Mouse (Mus musculus): ENCODE data around the gene Grik3. TPM values are rescaled to one million over a fixed set of nuclear protein-coding genes. Genes with fewer than 3 reads are reported as not detected.

The Grik3 gene
- total RNA-seq, 4 experiments from 2014 or later, result 0.20 to 0.47 (median 0.31) TPM

- DNase-seq (ENCODE audit: low spot score), result no peak
Observed at GRCm38 (mm10) chr4:125718429-125719140, 228.1 kb downstream of the Grik3 start.

- DNase-seq (ENCODE audit: low spot score), result no peak
Observed at GRCm38 (mm10) chr4:125726241-125726640, 235.7 kb downstream of the Grik3 start.

GRCm38 (mm10) chr4:125727030-125727429 lies 236.5 kb downstream of the Grik3 start:
- no peak for DNase-seq (ENCODE audit: low spot score)

GRCm38 (mm10) chr4:125727626-125728025 lies 237.1 kb downstream of the Grik3 start:
- DNase-seq (ENCODE audit: low spot score), result no peak

GRCm38 (mm10) chr4:125728091-125728863 lies 237.8 kb downstream of the Grik3 start:
- no peak for DNase-seq (ENCODE audit: low spot score)

GRCm38 (mm10) chr4:125729305-125730220 lies 239.1 kb downstream of the Grik3 start:
- no peak for DNase-seq (ENCODE audit: low spot score)

- DNase-seq (ENCODE audit: low spot score), result no peak
Observed at GRCm38 (mm10) chr4:125730751-125731150, 240.3 kb downstream of the Grik3 start.

GRCm38 (mm10) chr4:125736783-125737182 lies 246.3 kb downstream of the Grik3 start:
- DNase-seq (ENCODE audit: low spot score), result no peak

- no peak for DNase-seq (ENCODE audit: low spot score)
Observed at GRCm38 (mm10) chr4:125738825-125739224, 248.3 kb downstream of the Grik3 start.

GRCm38 (mm10) chr4:125742162-125742571 lies 251.7 kb downstream of the Grik3 start:
- no peak for DNase-seq (ENCODE audit: low spot score)

GRCm38 (mm10) chr4:125745902-125746301 lies 255.4 kb downstream of the Grik3 start:
- DNase-seq (ENCODE audit: low spot score), result peak; percentile 1

GRCm38 (mm10) chr4:125756393-125756792 lies 265.9 kb downstream of the Grik3 start:
- no peak for DNase-seq (ENCODE audit: low spot score)

- no peak for DNase-seq (ENCODE audit: low spot score)
Observed at GRCm38 (mm10) chr4:125760326-125760725, 269.8 kb downstream of the Grik3 start.

- no peak for DNase-seq (ENCODE audit: low spot score)
Observed at GRCm38 (mm10) chr4:125763056-125763455, 272.6 kb downstream of the Grik3 start.

Small RNA genes within 50 kb of the gene (microRNA-seq; reads per million reads assigned to microRNA genes)
- not detected for gene Mir692-2
